Mouse (Mus musculus): Measurements from ENCODE around the gene Atp5d. TPM values are rescaled to one million over a fixed set of nuclear protein-coding genes. Genes with fewer than 3 reads are reported as not detected.

The Atp5d gene
- polyA plus RNA-seq (2015; fragmentation: Nextera tagmentation; extraction: Ambion mirVana): 553 and 558 TPM in 2 replicates

DNA sequence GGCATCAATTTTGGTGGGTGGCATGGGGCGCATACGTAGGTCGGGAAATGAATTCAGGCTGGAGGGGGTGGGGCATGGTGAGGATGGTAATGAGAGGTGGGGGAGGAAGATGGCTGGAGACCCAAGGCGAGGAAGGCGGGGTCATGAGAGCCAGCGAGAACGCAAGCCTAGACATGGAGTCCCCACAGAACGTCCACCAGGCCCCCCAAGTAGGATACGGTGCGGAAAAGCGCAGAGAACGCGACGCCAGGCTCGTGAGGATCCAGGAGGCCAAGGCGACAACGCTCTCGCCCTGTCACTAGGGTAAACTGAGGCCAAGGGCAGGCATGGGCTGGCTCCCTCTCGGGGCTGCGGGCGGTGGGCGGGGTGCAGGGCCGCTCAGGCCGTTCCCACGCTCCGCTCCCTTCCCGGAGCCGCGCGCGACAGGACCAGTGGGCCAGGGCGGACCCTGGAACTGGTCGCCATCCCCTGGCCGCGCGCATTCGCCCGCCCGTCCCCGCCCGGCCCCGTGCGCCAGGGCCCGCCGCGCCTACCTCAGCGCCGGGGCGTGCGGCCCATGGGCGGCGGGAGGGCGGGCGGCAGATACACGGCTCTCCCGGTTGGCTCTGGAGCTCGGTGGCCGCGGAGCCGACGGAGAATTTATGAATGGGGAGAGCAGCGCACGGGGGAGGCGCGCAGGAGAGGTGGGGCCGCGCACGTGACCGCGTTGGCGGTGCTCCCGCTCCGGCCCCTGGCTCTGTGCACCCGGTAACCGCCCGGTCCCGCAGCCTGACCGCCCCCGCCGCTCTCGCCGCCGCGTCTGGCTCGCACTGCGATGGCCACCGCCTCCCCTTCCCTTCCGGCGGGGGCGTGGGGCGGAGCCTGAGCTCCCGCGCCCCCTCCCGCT is at the start of gene Atp5d:
Atp5d (plus strand) TSS at position 80 of the 886 bp plus-strand sequence.
- WGBS: under 1% methylated on average over 91 of the region's 94 CpGs
- Histone ChIP-seq H3K4me3 (replicated peaks) (peak within 1 kb of the TSS; percentile 79), H3K9ac (replicated peaks) (peak within 1 kb of the TSS; percentile 76)

DNA sequence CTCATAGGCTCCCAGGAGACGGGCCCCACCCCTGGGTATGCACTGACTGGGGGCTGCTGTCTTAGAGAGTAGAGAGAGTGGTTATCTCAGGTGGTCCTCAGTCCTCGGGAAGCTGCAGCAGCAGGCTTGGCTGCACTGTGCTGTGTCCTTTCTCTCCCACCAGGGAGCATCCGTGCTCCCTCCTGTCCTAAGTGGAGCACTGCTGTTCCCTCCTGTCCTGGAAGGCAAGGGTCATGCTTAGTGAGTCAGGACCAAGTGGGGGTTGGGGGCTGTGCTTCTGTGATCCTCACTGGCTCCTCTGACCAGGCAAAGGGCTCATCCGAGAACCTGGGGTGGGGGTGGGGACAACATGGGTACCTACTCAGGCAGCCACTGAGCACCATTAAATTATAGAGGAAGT is 49.3 kb upstream of the Atp5d start:
- Histone ChIP-seq H3K4me3 (replicated peaks) (no peak overlapping the region), H3K27me3 (replicated peaks) (no peaks in the 10 kb centered on the region), H3K9me3 (replicated peaks) (no peaks in the 10 kb centered on the region), H3K9ac (replicated peaks) (no peak overlapping the region), H3K4me2 (no peak overlapping the region), H3K36me3 (peaks cover 4% of the 10 kb centered on the region), H3K27ac (replicated peaks) (no peak overlapping the region), H3K4me1 (0 out of 2 replicates have a peak, but pooled peaks cover 3% of the 10 kb centered on the region)
- ATAC-seq (ENCODE audit: low FRiP score): no peak
- 56% methylated on average over 4 of the region's 4 CpGs for WGBS

More for the DNA sequence above, at the start of gene Atp5d:
- Histone ChIP-seq H3K27ac (replicated peaks) (peak within 1 kb of the TSS; percentile 97), H3K9me3 (replicated peaks) (no peaks in the 10 kb centered on the region), H3K27me3 (replicated peaks) (no peaks in the 10 kb centered on the region), H3K4me2 (peak within 1 kb of the TSS; percentile 89), H3K36me3 (peaks cover 24% of the 10 kb centered on the region), H3K4me1 (peaks cover 60% of the 10 kb centered on the region)
- ATAC-seq (ENCODE audit: low FRiP score): peak; percentile 19

DNA sequence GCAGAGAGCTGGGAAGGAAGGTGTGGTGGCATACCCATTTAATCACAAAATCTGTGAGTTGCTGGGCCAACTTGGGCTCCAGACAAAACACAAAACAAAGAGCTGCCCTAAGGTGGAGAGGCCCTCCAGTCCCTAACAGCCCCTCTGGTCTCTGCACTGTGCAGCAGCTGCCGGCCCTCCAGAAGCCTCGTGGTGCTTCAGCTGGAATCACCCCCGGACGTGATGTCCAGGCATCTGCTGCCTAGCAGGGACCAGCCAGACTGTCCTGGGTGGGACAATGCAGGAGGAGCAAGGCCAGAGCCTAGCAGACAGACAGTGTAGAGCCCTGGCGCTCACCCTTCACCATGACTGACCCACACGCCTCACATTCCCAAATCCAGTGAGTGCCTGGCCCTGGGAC is 46.9 kb upstream of the Atp5d start:
- Histone ChIP-seq H3K4me1 (no peaks in the 10 kb centered on the region), H3K9ac (replicated peaks) (no peak overlapping the region), H3K9me3 (replicated peaks) (no peaks in the 10 kb centered on the region), H3K27ac (replicated peaks) (no peak overlapping the region), H3K4me2 (no peak overlapping the region), H3K27me3 (replicated peaks) (no peaks in the 10 kb centered on the region), H3K36me3 (no peaks in the 10 kb centered on the region), H3K4me3 (replicated peaks) (no peak overlapping the region)
- no peak for ATAC-seq (ENCODE audit: low FRiP score)
- 94% methylated on average over 6 of the region's 6 CpGs for WGBS

- no peak overlapping the region for H3K9ac ChIP-seq (replicated peaks)
- no peaks in the 10 kb centered on the region for H3K9me3 ChIP-seq (replicated peaks)
- H3K36me3 ChIP-seq: no peaks in the 10 kb centered on the region
- no peak for ATAC-seq (ENCODE audit: low FRiP score)
- 86% methylated on average over 5 of the region's 5 CpGs for WGBS
- H3K4me2 ChIP-seq: no peak overlapping the region
- H3K27me3 ChIP-seq (replicated peaks): no peaks in the 10 kb centered on the region
- no peak overlapping the region for H3K27ac ChIP-seq (replicated peaks)
- H3K4me3 ChIP-seq (replicated peaks): no peak overlapping the region
- peaks cover 3% of the 10 kb centered on the region; the same call in 1 of the 2 replicates for H3K4me1 ChIP-seq
Measured at GRCm38 (mm10) chr10:80092690-80093089, 45.7 kb upstream of the Atp5d start.

GRCm38 (mm10) chr10:80094085-80094484 is 44.3 kb upstream of the Atp5d start:
- H3K4me2 ChIP-seq: no peak overlapping the region
- H3K27me3 ChIP-seq (replicated peaks): no peaks in the 10 kb centered on the region
- no peaks in the 10 kb centered on the region for H3K36me3 ChIP-seq
- ATAC-seq (ENCODE audit: low FRiP score): no peak
- H3K4me1 ChIP-seq: peaks cover 3% of the 10 kb centered on the region; the same call in 1 of the 2 replicates
- H3K4me3 ChIP-seq (replicated peaks): no peak overlapping the region
- no peak overlapping the region for H3K9ac ChIP-seq (replicated peaks)
- no peak overlapping the region for H3K27ac ChIP-seq (replicated peaks)
- H3K9me3 ChIP-seq (replicated peaks): no peaks in the 10 kb centered on the region
- WGBS: 86% methylated on average over 6 of the region's 6 CpGs

DNA sequence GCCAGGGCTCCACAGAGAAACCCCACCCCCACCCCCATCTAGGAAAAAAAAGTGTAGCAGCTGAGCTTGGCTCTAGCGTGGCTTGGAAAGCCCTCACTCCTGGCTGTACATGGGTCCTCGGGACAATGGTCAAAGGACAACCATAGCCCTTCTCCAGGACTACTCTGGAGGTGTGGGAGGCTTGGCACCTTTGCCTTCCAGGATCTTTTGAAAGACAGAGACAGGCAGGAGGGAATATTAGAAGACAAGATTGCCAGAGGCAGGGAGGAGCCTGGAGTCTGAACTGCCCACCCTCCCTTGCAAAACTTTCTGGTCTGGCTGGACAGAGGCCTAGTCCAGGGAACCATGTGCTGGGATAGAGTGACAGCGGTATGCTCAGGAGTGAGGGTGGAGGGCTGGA is 43.7 kb upstream of the Atp5d start:
- peaks cover 8% of the 10 kb centered on the region; the same call in 1 of the 2 replicates for H3K4me1 ChIP-seq
- no peak overlapping the region for H3K4me2 ChIP-seq
- no peak for ATAC-seq (ENCODE audit: low FRiP score)
- H3K27ac ChIP-seq (replicated peaks): no peak overlapping the region
- H3K36me3 ChIP-seq: no peaks in the 10 kb centered on the region
- no peak overlapping the region for H3K4me3 ChIP-seq (replicated peaks)
- H3K27me3 ChIP-seq (replicated peaks): no peaks in the 10 kb centered on the region
- 89% methylated on average over 3 of the region's 3 CpGs for WGBS
- no peaks in the 10 kb centered on the region for H3K9me3 ChIP-seq (replicated peaks)
- H3K9ac ChIP-seq (replicated peaks): no peak overlapping the region

- no peaks in the 10 kb centered on the region for H3K9me3 ChIP-seq (replicated peaks)
- H3K4me1 ChIP-seq: peaks cover 17% of the 10 kb centered on the region
- no peak for ATAC-seq (ENCODE audit: low FRiP score)
- H3K9ac ChIP-seq (replicated peaks): no peak overlapping the region
- WGBS: 86% methylated on average over 5 of the region's 5 CpGs
- H3K27me3 ChIP-seq (replicated peaks): no peaks in the 10 kb centered on the region
- H3K4me2 ChIP-seq: no peak overlapping the region
- no peak overlapping the region for H3K4me3 ChIP-seq (replicated peaks)
- H3K36me3 ChIP-seq: no peaks in the 10 kb centered on the region
- no peak overlapping the region for H3K27ac ChIP-seq (replicated peaks)
Measured at GRCm38 (mm10) chr10:80095547-80095946, 42.9 kb upstream of the Atp5d start.

DNA sequence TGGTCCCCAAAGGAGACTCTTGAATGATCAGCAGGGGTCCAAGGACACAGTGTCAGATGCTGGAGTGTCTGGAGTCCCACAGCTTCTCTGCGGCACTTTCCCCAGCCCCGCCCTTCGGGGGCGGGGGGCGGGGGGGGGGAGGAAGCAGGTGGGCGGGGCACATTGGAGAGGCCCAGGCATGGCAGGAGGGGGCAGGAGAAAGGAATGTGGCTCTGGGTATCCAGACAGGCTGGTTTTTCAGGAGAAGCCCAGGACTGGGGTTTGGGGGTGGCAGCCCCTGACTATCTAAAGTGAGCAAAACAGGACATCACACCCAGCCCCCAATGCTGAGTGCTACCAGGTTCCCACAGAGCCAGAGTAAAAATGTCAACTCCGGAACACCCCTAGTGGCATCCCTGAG is 41.2 kb upstream of the Atp5d start:
- no peaks in the 10 kb centered on the region for H3K36me3 ChIP-seq
- H3K27me3 ChIP-seq (replicated peaks): no peaks in the 10 kb centered on the region
- H3K9me3 ChIP-seq (replicated peaks): no peaks in the 10 kb centered on the region
- no peak overlapping the region for H3K27ac ChIP-seq (replicated peaks)
- no peak for ATAC-seq (ENCODE audit: low FRiP score)
- no peak overlapping the region for H3K9ac ChIP-seq (replicated peaks)
- no peak overlapping the region for H3K4me3 ChIP-seq (replicated peaks)
- no peak overlapping the region for H3K4me2 ChIP-seq
- WGBS: 19% methylated on average over 6 of the region's 7 CpGs
- peaks cover 33% of the 10 kb centered on the region for H3K4me1 ChIP-seq

DNA sequence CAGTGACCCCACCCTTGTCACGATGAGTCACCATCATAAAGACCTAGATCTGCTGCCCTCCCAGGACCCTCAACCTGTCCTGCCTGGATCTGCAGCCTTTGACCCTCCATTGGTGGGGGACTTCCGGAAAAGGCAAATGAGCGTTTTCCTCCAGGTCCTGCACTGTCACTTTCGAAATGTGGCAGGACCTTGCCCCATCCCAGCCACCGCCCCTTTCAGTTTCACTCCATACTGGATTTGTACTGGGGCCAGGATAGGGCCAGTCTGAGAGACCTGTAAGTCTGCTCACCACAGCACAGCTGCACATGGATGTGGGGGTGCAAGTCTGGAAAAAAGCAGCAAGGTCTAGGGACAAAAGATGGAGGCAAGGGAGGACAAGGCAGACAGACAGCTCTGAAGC is 39.8 kb upstream of the Atp5d start:
- H3K4me1 ChIP-seq: peaks cover 38% of the 10 kb centered on the region
- H3K9me3 ChIP-seq (replicated peaks): no peaks in the 10 kb centered on the region
- no peak overlapping the region for H3K4me2 ChIP-seq
- 86% methylated on average over 5 of the region's 5 CpGs for WGBS
- H3K27me3 ChIP-seq (replicated peaks): no peaks in the 10 kb centered on the region
- no peak overlapping the region for H3K27ac ChIP-seq (replicated peaks)
- ATAC-seq (ENCODE audit: low FRiP score): no peak
- no peaks in the 10 kb centered on the region for H3K36me3 ChIP-seq
- H3K4me3 ChIP-seq (replicated peaks): no peak overlapping the region
- H3K9ac ChIP-seq (replicated peaks): no peak overlapping the region

DNA sequence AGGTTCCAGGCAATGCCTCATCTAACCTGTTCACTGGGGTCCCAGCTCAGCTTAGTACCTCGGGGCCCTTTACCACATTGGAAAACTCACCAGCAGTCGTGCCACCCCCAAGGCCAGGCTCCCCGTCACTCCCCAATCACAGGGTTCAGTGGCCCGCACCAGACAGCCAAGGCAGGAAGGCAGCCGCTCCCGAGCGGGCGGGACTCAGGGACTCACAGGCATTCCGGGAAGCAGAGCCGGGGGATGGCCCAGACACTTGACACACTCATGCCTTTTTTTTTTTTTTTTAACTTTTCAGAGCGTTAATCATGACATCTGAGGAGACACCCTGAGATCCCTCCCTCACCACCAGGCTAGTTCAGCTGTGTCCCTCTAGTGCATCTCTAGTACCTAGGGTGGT is 37.5 kb upstream of the Atp5d start:
- Histone ChIP-seq H3K9ac (replicated peaks) (no peak overlapping the region; the same call in 1 of the 2 replicates), H3K36me3 (no peaks in the 10 kb centered on the region), H3K4me3 (replicated peaks) (peak overlapping the region; percentile 95; the same call in 1 of the 2 replicates), H3K27me3 (replicated peaks) (no peaks in the 10 kb centered on the region), H3K4me1 (peaks cover 38% of the 10 kb centered on the region), H3K4me2 (peak overlapping the region; percentile 93), H3K9me3 (replicated peaks) (no peaks in the 10 kb centered on the region), H3K27ac (replicated peaks) (no peak overlapping the region)
- no peak for ATAC-seq (ENCODE audit: low FRiP score)
- WGBS: 70% methylated on average over 11 of the region's 11 CpGs

DNA sequence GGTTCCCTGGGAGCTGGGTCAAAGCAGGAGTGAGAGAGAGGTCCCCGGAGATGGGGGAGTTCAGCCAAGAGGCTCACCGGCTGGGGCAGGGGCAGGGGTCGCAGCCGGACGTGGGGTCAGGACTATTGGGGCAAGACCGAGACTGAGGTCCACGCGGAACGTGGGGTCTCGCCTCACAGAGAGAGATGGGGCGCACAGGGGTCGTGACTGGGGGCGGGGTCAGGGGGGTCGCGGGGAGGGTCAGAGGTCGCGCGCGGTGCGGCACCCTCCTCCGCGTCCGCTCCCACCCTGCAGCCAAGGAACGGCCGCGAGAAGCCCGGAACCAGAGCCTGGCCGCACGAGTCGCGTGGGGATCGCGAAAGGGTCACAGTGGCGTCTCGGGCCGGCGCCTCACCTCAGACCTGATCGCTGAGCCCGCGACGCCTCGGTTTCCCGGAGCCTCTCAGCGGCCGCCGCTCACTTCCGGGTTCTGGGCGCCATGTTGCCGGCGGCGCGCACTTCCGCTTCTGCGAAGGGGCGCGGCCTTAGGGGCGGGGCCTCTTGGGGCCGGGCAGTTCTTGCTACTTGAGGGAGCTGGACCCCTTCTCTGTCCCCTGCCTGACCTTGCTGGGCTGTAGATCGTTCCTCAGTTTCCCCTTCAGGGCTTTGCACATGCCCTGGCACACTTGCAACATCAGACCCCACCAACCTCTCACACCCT is 36.1 kb upstream of the Atp5d start:
- peak overlapping the region; percentile 91 for H3K9ac ChIP-seq (replicated peaks)
- H3K27ac ChIP-seq (replicated peaks): peak overlapping the region; percentile 79
- under 1% methylated on average over 58 of the region's 59 CpGs for WGBS
- peak overlapping the region; percentile 95 for H3K4me3 ChIP-seq (replicated peaks)
- peak overlapping the region; percentile 93 for H3K4me2 ChIP-seq
- H3K9me3 ChIP-seq (replicated peaks): no peaks in the 10 kb centered on the region
- H3K4me1 ChIP-seq: peaks cover 36% of the 10 kb centered on the region
- peak; percentile 91 for ATAC-seq (ENCODE audit: low FRiP score)
- H3K36me3 ChIP-seq: no peaks in the 10 kb centered on the region
- no peaks in the 10 kb centered on the region for H3K27me3 ChIP-seq (replicated peaks)

DNA sequence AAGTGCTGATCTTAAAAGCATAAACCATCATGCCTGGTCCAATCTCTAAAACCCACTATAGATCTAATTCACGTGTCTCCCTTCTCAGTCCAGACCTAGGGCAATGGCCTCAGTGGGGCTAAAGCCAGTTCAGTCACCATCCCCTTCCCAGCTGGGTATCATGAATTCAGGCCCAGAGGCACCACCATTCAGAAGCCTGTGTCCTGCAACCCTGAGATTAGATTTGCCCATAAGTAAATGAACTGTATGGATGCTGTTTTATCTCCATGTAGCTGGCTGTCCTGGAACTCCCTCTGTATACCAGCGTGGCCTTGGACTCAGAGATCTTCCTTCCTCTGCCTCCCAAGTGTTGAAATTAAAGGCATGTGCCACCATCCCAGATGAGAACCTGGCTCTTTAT is 35.4 kb upstream of the Atp5d start:
- peaks cover 35% of the 10 kb centered on the region for H3K4me1 ChIP-seq
- no peaks in the 10 kb centered on the region for H3K9me3 ChIP-seq (replicated peaks)
- H3K36me3 ChIP-seq: no peaks in the 10 kb centered on the region
- peak overlapping the region; percentile 79 for H3K27ac ChIP-seq (replicated peaks)
- WGBS: 89% methylated on average over 2 of the region's 2 CpGs
- peak overlapping the region; percentile 91 for H3K9ac ChIP-seq (replicated peaks)
- H3K27me3 ChIP-seq (replicated peaks): no peaks in the 10 kb centered on the region
- H3K4me2 ChIP-seq: peak overlapping the region; percentile 93
- ATAC-seq (ENCODE audit: low FRiP score): no peak
- H3K4me3 ChIP-seq (replicated peaks): no peak overlapping the region
